Mouse (Mus musculus): ENCODE results near the gene Pgbd5. TPM values are rescaled to one million over a fixed set of nuclear protein-coding genes. Genes with fewer than 3 reads are reported as not detected.

Pgbd5 gene
- polyA plus RNA-seq, 1 experiment = 0.19 TPM

GRCm38 (mm10) chr8:124403876-124404275, 35.6 kb downstream of the Pgbd5 start:
- TF ChIP-seq REST (IDR thresholded peaks at IDR 0.05; ENCODE audit: insufficient read depth, insufficient read length) (no peak), MYOG (IDR thresholded peaks at IDR 0.05; ENCODE audit: control insufficient read depth in 1 of 3, insufficient read depth in 1 of 3, insufficient read length in 2 of 3, low read depth in 2 of 3) (no peak), TCF12 (IDR thresholded peaks at IDR 0.05; ENCODE audit: insufficient read depth, poor library complexity, severe bottlenecking) (no peak), SRF (IDR thresholded peaks at IDR 0.05; ENCODE audit: control insufficient read depth, insufficient read length, low read depth) (no peak), POLR2AphosphoS2 (IDR thresholded peaks at IDR 0.05; ENCODE audit: insufficient read length, low read depth) (no peak)
- Histone ChIP-seq H3K27me3 (ENCODE audit: control insufficient read depth, insufficient read depth, insufficient read length) (peaks cover 49% of the 10 kb centered on the region), H3K4me3 (no peak overlapping the region), H3K4me2 (ENCODE audit: low read depth) (no peak overlapping the region), H3K79me2 (ENCODE audit: control insufficient read depth, insufficient read depth) (no peaks in the 10 kb centered on the region), H3K36me3 (ENCODE audit: control insufficient read depth, insufficient read depth) (no peaks in the 10 kb centered on the region), H3ac (ENCODE audit: control insufficient read depth, insufficient read length) (no peak overlapping the region)

- Histone ChIP-seq H3K27me3 (ENCODE audit: control insufficient read depth, insufficient read depth, insufficient read length) (peaks cover 42% of the 10 kb centered on the region), H3K79me2 (ENCODE audit: control insufficient read depth, insufficient read depth) (no peaks in the 10 kb centered on the region), H3K4me2 (ENCODE audit: low read depth) (no peak overlapping the region), H3K36me3 (ENCODE audit: control insufficient read depth, insufficient read depth) (no peaks in the 10 kb centered on the region), H3K4me3 (no peak overlapping the region), H3ac (ENCODE audit: control insufficient read depth, insufficient read length) (no peak overlapping the region)
- TF ChIP-seq MYOG (IDR thresholded peaks at IDR 0.05; ENCODE audit: control insufficient read depth in 1 of 3, insufficient read depth in 1 of 3, insufficient read length in 2 of 3, low read depth in 2 of 3) (no peak), TCF3 (IDR thresholded peaks at IDR 0.05; ENCODE audit: insufficient read length, low read depth) (no peak), SRF (IDR thresholded peaks at IDR 0.05; ENCODE audit: control insufficient read depth, insufficient read length, low read depth) (no peak), REST (IDR thresholded peaks at IDR 0.05; ENCODE audit: insufficient read depth, insufficient read length) (no peak), MYOD1 (IDR thresholded peaks at IDR 0.05; ENCODE audit: control insufficient read depth in 1 of 3, insufficient read length in 2 of 3, low read depth in 2 of 3) (no peak), TCF12 (IDR thresholded peaks at IDR 0.05; ENCODE audit: insufficient read depth, poor library complexity, severe bottlenecking) (no peak), CEBPB (IDR thresholded peaks at IDR 0.05; ENCODE audit: insufficient read depth, poor library complexity, severe bottlenecking) (no peak), MAX (IDR thresholded peaks at IDR 0.05; ENCODE audit: low read depth) (no peak), POLR2AphosphoS2 (IDR thresholded peaks at IDR 0.05; ENCODE audit: insufficient read length, low read depth) (no peak), USF1 (IDR thresholded peaks at IDR 0.05; ENCODE audit: low read depth) (no peak), E2F4 (IDR thresholded peaks at IDR 0.05; ENCODE audit: insufficient read depth) (no peak), POLR2A (IDR thresholded peaks at IDR 0.05; ENCODE audit: insufficient read length, low read depth) (no peak)
These were observed 40.0 kb downstream of the Pgbd5 start for GRCm38 (mm10) chr8:124399403-124399861.

- no peaks in the 10 kb centered on the region for H3K79me2 ChIP-seq (ENCODE audit: control insufficient read depth, insufficient read depth)
- no peaks in the 10 kb centered on the region for H3K36me3 ChIP-seq (ENCODE audit: control insufficient read depth, insufficient read depth)
- TF ChIP-seq MYOG (IDR thresholded peaks at IDR 0.05; ENCODE audit: control insufficient read depth in 1 of 3, insufficient read depth in 1 of 3, insufficient read length in 2 of 3, low read depth in 2 of 3) = no peak
- TF ChIP-seq CEBPB (IDR thresholded peaks at IDR 0.05; ENCODE audit: insufficient read depth, poor library complexity, severe bottlenecking) = no peak
- TF ChIP-seq POLR2AphosphoS2 (IDR thresholded peaks at IDR 0.05; ENCODE audit: insufficient read length, low read depth) = no peak
- no peak for TF ChIP-seq E2F4 (IDR thresholded peaks at IDR 0.05; ENCODE audit: insufficient read depth)
- TF ChIP-seq MAX (IDR thresholded peaks at IDR 0.05; ENCODE audit: low read depth) = no peak
- no peak for TF ChIP-seq USF1 (IDR thresholded peaks at IDR 0.05; ENCODE audit: low read depth)
- TF ChIP-seq REST (IDR thresholded peaks at IDR 0.05; ENCODE audit: insufficient read depth, insufficient read length) = no peak
- TF ChIP-seq MYOD1 (IDR thresholded peaks at IDR 0.05; ENCODE audit: control insufficient read depth in 1 of 3, insufficient read length in 2 of 3, low read depth in 2 of 3) = no peak
- TF ChIP-seq SRF (IDR thresholded peaks at IDR 0.05; ENCODE audit: control insufficient read depth, insufficient read length, low read depth) = no peak
- no peak for TF ChIP-seq TCF12 (IDR thresholded peaks at IDR 0.05; ENCODE audit: insufficient read depth, poor library complexity, severe bottlenecking)
- no peak for TF ChIP-seq TCF3 (IDR thresholded peaks at IDR 0.05; ENCODE audit: insufficient read length, low read depth)
- no peak overlapping the region for H3K4me2 ChIP-seq (ENCODE audit: low read depth)
- H3K27me3 ChIP-seq (ENCODE audit: control insufficient read depth, insufficient read depth, insufficient read length) = peaks cover 42% of the 10 kb centered on the region
- H3ac ChIP-seq (ENCODE audit: control insufficient read depth, insufficient read length) = no peak overlapping the region
- H3K4me3 ChIP-seq = no peak overlapping the region
These were observed 40.5 kb downstream of the Pgbd5 start for GRCm38 (mm10) chr8:124398843-124399402.

- no peaks in the 10 kb centered on the region for H3K36me3 ChIP-seq (ENCODE audit: control insufficient read depth, insufficient read depth)
- no peak overlapping the region for H3K4me2 ChIP-seq (ENCODE audit: low read depth)
- no peaks in the 10 kb centered on the region for H3K79me2 ChIP-seq (ENCODE audit: control insufficient read depth, insufficient read depth)
- TF ChIP-seq POLR2AphosphoS2 (IDR thresholded peaks at IDR 0.05; ENCODE audit: insufficient read length, low read depth) = no peak
- no peak for TF ChIP-seq TCF3 (IDR thresholded peaks at IDR 0.05; ENCODE audit: insufficient read length, low read depth)
- TF ChIP-seq E2F4 (IDR thresholded peaks at IDR 0.05; ENCODE audit: insufficient read depth) = no peak
- no peak for TF ChIP-seq REST (IDR thresholded peaks at IDR 0.05; ENCODE audit: insufficient read depth, insufficient read length)
- TF ChIP-seq POLR2A (IDR thresholded peaks at IDR 0.05; ENCODE audit: insufficient read length, low read depth) = no peak
- TF ChIP-seq MAX (IDR thresholded peaks at IDR 0.05; ENCODE audit: low read depth) = no peak
- TF ChIP-seq MYOG (IDR thresholded peaks at IDR 0.05; ENCODE audit: control insufficient read depth in 1 of 3, insufficient read depth in 1 of 3, insufficient read length in 2 of 3, low read depth in 2 of 3) = no peak
- no peak for TF ChIP-seq CEBPB (IDR thresholded peaks at IDR 0.05; ENCODE audit: insufficient read depth, poor library complexity, severe bottlenecking)
- no peak overlapping the region for H3K4me3 ChIP-seq
- no peak overlapping the region for H3ac ChIP-seq (ENCODE audit: control insufficient read depth, insufficient read length)
- peaks cover 30% of the 10 kb centered on the region for H3K27me3 ChIP-seq (ENCODE audit: control insufficient read depth, insufficient read depth, insufficient read length)
These were observed 42.0 kb downstream of the Pgbd5 start for GRCm38 (mm10) chr8:124397321-124398065.

All from myocyte (in vitro differentiated cells).